Mouse (Mus musculus): Measurements from ENCODE around the gene Gtf3a. TPM values are rescaled to one million over a fixed set of nuclear protein-coding genes. Genes with fewer than 3 reads are reported as not detected.
"Not testable (repeated sequence)": the region's sequence is repeated elsewhere in the genome, so short reads cannot be mapped to it uniquely, and the experiment has no call there.

Gtf3a gene
- total and polyA plus RNA-seq, 2 experiments from 2014 or later: 71.5 to 94.0 TPM

GRCm38 (mm10) chr5:146933466-146933865 lies 15.0 kb upstream of the Gtf3a start:
- H3K36me3 ChIP-seq (ENCODE audit: insufficient read depth, low read length): no peaks in the 10 kb centered on the region
- no peak overlapping the region for H3K9ac ChIP-seq (replicated peaks; ENCODE audit: low read length)
- H3K9me3 ChIP-seq (ENCODE audit: low read length): no peaks in the 10 kb centered on the region
- DNase-seq (ENCODE audit: low spot score) (no peak), ATAC-seq (no peak)
- no peak overlapping the region for H3K27ac ChIP-seq
- WGBS: 80% methylated on average over 11 of the region's 12 CpGs
- H3K4me2 ChIP-seq (ENCODE audit: low read depth, low read length): no peak overlapping the region
- H3K4me3 ChIP-seq (ENCODE audit: low read length): no peak overlapping the region
- H3K27me3 ChIP-seq (ENCODE audit: insufficient read depth, low read length): no peaks in the 10 kb centered on the region
- TF ChIP-seq CTCF (IDR thresholded peaks at IDR 0.05; ENCODE audit: low read depth): no peak
- H3K4me1 ChIP-seq (ENCODE audit: insufficient read depth, low read length): no peaks in the 10 kb centered on the region

- Histone ChIP-seq H3K9ac (replicated peaks; ENCODE audit: low read length) (no peak overlapping the region), H3K4me1 (ENCODE audit: insufficient read depth, low read length) (no peaks in the 10 kb centered on the region), H3K27me3 (ENCODE audit: insufficient read depth, low read length) (no peaks in the 10 kb centered on the region), H3K4me3 (ENCODE audit: low read length) (no peak overlapping the region), H3K9me3 (ENCODE audit: low read length) (no peaks in the 10 kb centered on the region), H3K36me3 (ENCODE audit: insufficient read depth, low read length) (no peaks in the 10 kb centered on the region), H3K27ac (no peak overlapping the region), H3K4me2 (ENCODE audit: low read depth, low read length) (no peak overlapping the region)
- 86% methylated on average over 32 of the region's 32 CpGs for WGBS
- no peak for ATAC-seq
- no peak for DNase-seq (ENCODE audit: low spot score)
- no peak for TF ChIP-seq CTCF (IDR thresholded peaks at IDR 0.05; ENCODE audit: low read depth)
Measured at GRCm38 (mm10) chr5:146937541-146938503, 10.6 kb upstream of the Gtf3a start.

- no peaks in the 10 kb centered on the region for H3K9me3 ChIP-seq (ENCODE audit: low read length)
- H3K9ac ChIP-seq (replicated peaks; ENCODE audit: low read length): no peak overlapping the region
- no peaks in the 10 kb centered on the region for H3K36me3 ChIP-seq (ENCODE audit: insufficient read depth, low read length)
- H3K27me3 ChIP-seq (ENCODE audit: insufficient read depth, low read length): no peaks in the 10 kb centered on the region
- H3K4me2 ChIP-seq (ENCODE audit: low read depth, low read length): peak overlapping the region; percentile 42
- no peaks in the 10 kb centered on the region for H3K4me1 ChIP-seq (ENCODE audit: insufficient read depth, low read length)
- DNase-seq (ENCODE audit: low spot score): peak; percentile 68
- no peak overlapping the region for H3K4me3 ChIP-seq (ENCODE audit: low read length)
- 0 out of 2 replicates have a peak overlapping the region, but pooled peaks have one; percentile 29 for H3K27ac ChIP-seq
- peak; percentile 86 for ATAC-seq
- WGBS: 49% methylated on average over 16 of the region's 16 CpGs
- peak; percentile 75 for TF ChIP-seq CTCF (IDR thresholded peaks at IDR 0.05; ENCODE audit: low read depth)
Measured at GRCm38 (mm10) chr5:146939109-146939796, 9.2 kb upstream of the Gtf3a start.

GRCm38 (mm10) chr5:146940219-146940618 lies 8.2 kb upstream of the Gtf3a start:
- DNase-seq (ENCODE audit: low spot score) (peak; percentile 85), ATAC-seq (0 out of 2 replicates have a peak, but pooled peaks have one; percentile 55)
- no peak overlapping the region for H3K27ac ChIP-seq

GRCm38 (mm10) chr5:146941939-146942338 lies 6.5 kb upstream of the Gtf3a start:
- DNase-seq (ENCODE audit: low spot score): peak; percentile 15
- not testable (repeated sequence) for ATAC-seq; H3K4me2 ChIP-seq (ENCODE audit: low read depth, low read length); H3K27me3 ChIP-seq (ENCODE audit: insufficient read depth, low read length); H3K9ac ChIP-seq (replicated peaks; ENCODE audit: low read length); H3K9me3 ChIP-seq (ENCODE audit: low read length); H3K27ac ChIP-seq; H3K4me1 ChIP-seq (ENCODE audit: insufficient read depth, low read length); H3K4me3 ChIP-seq (ENCODE audit: low read length); H3K36me3 ChIP-seq (ENCODE audit: insufficient read depth, low read length)
- 46% methylated on average over 2 of the region's 2 CpGs for WGBS

More at GRCm38 (mm10) chr5:146940219-146940618, 8.2 kb upstream of the Gtf3a start:
- Histone ChIP-seq H3K4me1 (ENCODE audit: insufficient read depth, low read length) (no peaks in the 10 kb centered on the region), H3K36me3 (ENCODE audit: insufficient read depth, low read length) (no peaks in the 10 kb centered on the region), H3K4me3 (ENCODE audit: low read length) (no peak overlapping the region), H3K4me2 (ENCODE audit: low read depth, low read length) (peak overlapping the region; percentile 42; the same call in 1 of the 2 replicates), H3K9ac (replicated peaks; ENCODE audit: low read length) (no peak overlapping the region), H3K27me3 (ENCODE audit: insufficient read depth, low read length) (no peaks in the 10 kb centered on the region), H3K9me3 (ENCODE audit: low read length) (no peaks in the 10 kb centered on the region)
- peak; percentile 92 for TF ChIP-seq CTCF (IDR thresholded peaks at IDR 0.05; ENCODE audit: low read depth)
- WGBS: 22% methylated on average over 7 of the region's 7 CpGs

GRCm38 (mm10) chr5:146942965-146943364 lies 5.5 kb upstream of the Gtf3a start:
- Histone ChIP-seq H3K27ac (no peak overlapping the region), H3K4me3 (ENCODE audit: low read length) (no peak overlapping the region), H3K27me3 (ENCODE audit: insufficient read depth, low read length) (no peaks in the 10 kb centered on the region), H3K9me3 (ENCODE audit: low read length) (no peaks in the 10 kb centered on the region), H3K4me1 (ENCODE audit: insufficient read depth, low read length) (no peaks in the 10 kb centered on the region), H3K36me3 (ENCODE audit: insufficient read depth, low read length) (no peaks in the 10 kb centered on the region), H3K4me2 (ENCODE audit: low read depth, low read length) (no peak overlapping the region), H3K9ac (replicated peaks; ENCODE audit: low read length) (no peak overlapping the region)
- ATAC-seq (no peak), DNase-seq (ENCODE audit: low spot score) (no peak)
- 74% methylated on average over 15 of the region's 15 CpGs for WGBS
- no peak for TF ChIP-seq CTCF (IDR thresholded peaks at IDR 0.05; ENCODE audit: low read depth)

Data from hindbrain, postnatal 0 days (tissue).